ENCODE assay signal across 23 mouse cellular contexts in genomic region chr13:92222763-92223162, GRCm38 (mm10).
"Had no signal": no experiment of that assay in that cellular context is flagged by ENCODE, and none has a peak within 500 bp of the region (broad histone marks: within the 10 kb centered on the region; RNA-seq: fewer than 3 reads in every experiment).

No protein-coding gene starts in this region.

- H3K4me2 ChIP-seq: heart, embryonic 12.5 days; hindbrain, embryonic 12.5 days; hindbrain, embryonic 14.5 days; limb, embryonic 12.5 days; liver, embryonic 11.5 days; liver, embryonic 13.5 days had no signal

- H3K9me3 ChIP-seq: heart, embryonic 12.5 days; hindbrain, embryonic 10.5 days; hindbrain, embryonic 12.5 days; limb, embryonic 10.5 days; limb, embryonic 12.5 days; liver, embryonic 13.5 days had no signal

- H3K27ac ChIP-seq: heart, adult 2 months; hindbrain, embryonic 10.5 days; hindbrain, embryonic 12.5 days; hindbrain, embryonic 14.5 days; layer of hippocampus, adult 2 months; left cerebral cortex, adult 2 months; limb, embryonic 10.5 days; limb, embryonic 12.5 days; liver, embryonic 13.5 days had no signal

- H3K27me3 ChIP-seq: heart, embryonic 12.5 days; hindbrain, embryonic 12.5 days; limb, embryonic 12.5 days; liver, embryonic 13.5 days had no signal

- ATAC-seq: hindbrain, embryonic 16.5 days had no signal

- DNase-seq: gastrocnemius, postnatal 14 days; gastrocnemius, postnatal 36 days; heart, adult 11 months; heart, adult 2 months; heart, postnatal 10 days; heart, postnatal 4 days; kidney, adult 18-20 months; kidney, adult 8-10 months; kidney, postnatal 10 days; kidney, postnatal 25 days; kidney, postnatal 4 days; liver; liver, embryonic 13.5 days had no signal

- H3K4me1 ChIP-seq: hindbrain, embryonic 10.5 days; hindbrain, embryonic 12.5 days; limb, embryonic 10.5 days; limb, embryonic 12.5 days; liver, embryonic 13.5 days had no signal

- H3K4me3 ChIP-seq: heart, adult 2 months; heart, embryonic 12.5 days; hindbrain, embryonic 10.5 days; hindbrain, embryonic 12.5 days; layer of hippocampus, adult 2 months; left cerebral cortex, adult 2 months; limb, embryonic 10.5 days; limb, embryonic 12.5 days; liver, embryonic 13.5 days had no signal

- H3K9ac ChIP-seq: heart, embryonic 12.5 days; hindbrain, embryonic 12.5 days; hindbrain, embryonic 14.5 days; limb, embryonic 12.5 days; liver, embryonic 13.5 days had no signal
